Mouse (Mus musculus) intestine, embryonic 15.5 days (tissue): Measurements from ENCODE around the gene Klf7. TPM values are rescaled to one million over a fixed set of nuclear protein-coding genes. Genes with fewer than 3 reads are reported as not detected.

ENCODE experiments used
- ATAC-seq: fragments of 200-750 bp; cut with Nextera tagmentation; 2 replicates; pipeline ENCODE4 v1.8.0; 2017; ENCODE audit warnings: moderate TSS enrichment, moderate library complexity
- H3K27ac ChIP-seq: fragments of 300-500 bp; sonication (generic); 2 replicates; pipeline ENCODE4 v1.5.1; 2015; ENCODE audit warnings: mild to moderate bottlenecking, inconsistent platforms
- H3K27me3 ChIP-seq: fragments of 300-500 bp; sonication (generic); replicated peaks from 2 replicates; pipeline ENCODE4 v1.6.1; 2015; ENCODE audit warnings: inconsistent platforms
- H3K36me3 ChIP-seq: fragments of 300-500 bp; sonication (generic); 2 replicates; pipeline ENCODE4 v1.6.1; 2015; ENCODE audit warnings: inconsistent platforms
- H3K4me1 ChIP-seq: fragments of 300-500 bp; sonication (generic); replicated peaks from 2 replicates; pipeline ENCODE4 v1.6.1; 2015; ENCODE audit warnings: inconsistent platforms
- H3K4me2 ChIP-seq: fragments of 300-500 bp; sonication (generic); replicated peaks from 2 replicates; pipeline ENCODE4 v1.6.1; 2015; ENCODE audit warnings: mild to moderate bottlenecking, inconsistent platforms
- H3K4me3 ChIP-seq: fragments of 300-500 bp; sonication (generic); replicated peaks from 2 replicates; pipeline ENCODE4 v1.5.1; 2015; ENCODE audit warnings: inconsistent platforms
- H3K9ac ChIP-seq: fragments of 300-500 bp; sonication (generic); 2 replicates; pipeline ENCODE4 v1.6.1; 2015; ENCODE audit warnings: inconsistent platforms
- H3K9me3 ChIP-seq: fragments of 300-500 bp; sonication (generic); 2 replicates; pipeline ENCODE4 v1.6.1; 2016; ENCODE audit warnings: inconsistent platforms
- WGBS: fragments of 180-500 bp; shearing (Covaris S2); methylation state at CpG from one replicate; pipeline ENCODE4 v1.1.7; 2015; 5-methylcytosine and 5-hydroxymethylcytosine counted together
- polyA plus RNA-seq: library from polyadenylated mRNA; unstranded; fragments of >200 nt; fragmentation: Nextera tagmentation; extraction: Ambion mirVana; gene quantifications from 2 replicates; pipeline ENCODE4 v1.2.1, GENCODE M21; 2015

Gene Klf7
- polyA plus RNA-seq, 1 experiment from 2014 or later = 27.3 TPM

DNA sequence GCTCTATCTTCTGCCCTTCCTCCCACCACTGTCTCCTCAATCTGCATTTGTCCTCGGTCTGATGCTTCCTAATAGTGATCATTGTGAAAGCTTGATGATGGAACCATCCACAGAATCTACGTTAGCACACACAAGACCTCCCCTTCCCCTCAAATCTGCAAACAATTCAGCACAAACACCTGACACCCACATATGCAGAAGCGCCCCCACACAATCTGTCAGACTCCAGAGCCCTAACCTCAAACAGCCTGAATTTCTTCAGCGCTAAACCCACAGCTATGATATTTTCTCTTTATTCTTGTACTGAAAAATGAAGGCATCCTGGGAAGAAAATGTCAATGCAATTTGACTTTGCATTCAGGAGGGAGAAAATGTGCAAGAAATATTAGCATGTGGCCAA, 66.1 kb downstream of the Klf7 start:
- 85% methylated on average over 4 of the region's 4 CpGs for WGBS
- 0 out of 2 replicates have a peak, but pooled peaks cover under 1% of the 10 kb centered on the region for H3K4me1 ChIP-seq

DNA sequence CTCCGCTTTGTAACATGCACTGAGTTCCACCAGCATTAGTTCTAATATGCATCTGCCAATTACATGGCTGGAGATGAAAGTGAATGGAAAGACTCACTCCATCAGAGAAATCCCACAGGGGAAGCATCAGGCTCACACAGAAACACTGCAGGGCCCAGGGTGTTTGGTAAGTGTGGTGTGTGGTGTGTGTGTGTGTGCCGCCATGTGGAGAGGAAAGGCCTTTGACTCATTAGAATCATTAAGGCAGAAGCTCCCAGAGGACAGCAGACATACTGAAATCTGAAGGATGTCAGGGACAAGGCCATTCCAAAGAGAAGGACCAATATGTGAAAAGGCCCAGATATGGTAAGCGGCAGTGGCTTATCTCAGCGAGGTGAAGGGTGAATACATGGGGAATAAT, 66.9 kb downstream of the Klf7 start:
- no peak for ATAC-seq
- 93% methylated on average over 4 of the region's 4 CpGs for WGBS
- Histone ChIP-seq H3K27me3 (no peaks in the 10 kb centered on the region), H3K4me3 (no peak overlapping the region), H3K27ac (no peak overlapping the region), H3K36me3 (0 out of 2 replicates have a peak, but pooled peaks cover 3% of the 10 kb centered on the region), H3K9me3 (0 out of 2 replicates have a peak, but pooled peaks cover 5% of the 10 kb centered on the region), H3K4me1 (no peaks in the 10 kb centered on the region), H3K9ac (no peak overlapping the region), H3K4me2 (no peak overlapping the region)

More for the DNA sequence above, 66.1 kb downstream of the Klf7 start:
- no peak overlapping the region for H3K27ac ChIP-seq
- ATAC-seq = no peak
- 0 out of 2 replicates have a peak, but pooled peaks cover 5% of the 10 kb centered on the region for H3K9me3 ChIP-seq
- H3K36me3 ChIP-seq = 0 out of 2 replicates have a peak, but pooled peaks cover 3% of the 10 kb centered on the region
- H3K9ac ChIP-seq = no peak overlapping the region
- no peak overlapping the region for H3K4me2 ChIP-seq
- H3K4me3 ChIP-seq = no peak overlapping the region
- no peaks in the 10 kb centered on the region for H3K27me3 ChIP-seq

DNA sequence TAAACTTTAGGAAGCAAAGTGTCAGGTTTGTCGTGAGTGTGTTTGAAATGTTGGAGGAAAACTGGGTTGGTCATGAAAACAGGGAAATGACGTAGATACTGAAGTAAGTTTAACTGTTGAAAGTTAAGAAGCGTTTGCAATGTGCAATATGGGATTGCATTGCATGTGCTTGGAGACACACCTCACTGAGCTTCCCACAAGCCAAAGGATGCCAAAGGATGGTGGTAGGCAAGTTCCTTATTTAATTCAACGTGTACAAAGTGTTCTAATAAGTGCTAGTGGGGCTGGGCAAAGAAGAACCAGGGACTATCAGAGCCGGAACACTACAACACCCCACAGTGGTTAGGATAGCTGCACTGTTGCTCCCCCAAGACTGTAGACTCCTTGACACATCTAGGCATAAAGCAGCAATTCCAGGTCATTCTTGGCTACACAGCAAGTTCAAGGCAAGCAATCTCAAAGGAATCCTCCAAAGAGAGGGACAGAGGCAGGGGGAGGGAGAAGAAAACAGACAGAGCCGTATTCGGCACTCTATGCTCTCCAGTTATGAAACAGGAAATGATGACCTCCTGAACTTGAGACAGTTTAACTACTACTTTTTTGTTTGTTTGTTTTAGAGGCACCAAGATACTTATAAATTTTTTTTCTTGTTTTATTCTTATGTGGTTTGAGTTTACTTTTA, 69.9 kb downstream of the Klf7 start:
- Histone ChIP-seq H3K27ac (no peak overlapping the region), H3K4me1 (no peaks in the 10 kb centered on the region), H3K4me3 (no peak overlapping the region), H3K27me3 (no peaks in the 10 kb centered on the region), H3K36me3 (no peaks in the 10 kb centered on the region), H3K9ac (no peak overlapping the region), H3K9me3 (no peaks in the 10 kb centered on the region), H3K4me2 (no peak overlapping the region)
- ATAC-seq = no peak
- WGBS = 65% methylated on average over 7 of the region's 7 CpGs

DNA sequence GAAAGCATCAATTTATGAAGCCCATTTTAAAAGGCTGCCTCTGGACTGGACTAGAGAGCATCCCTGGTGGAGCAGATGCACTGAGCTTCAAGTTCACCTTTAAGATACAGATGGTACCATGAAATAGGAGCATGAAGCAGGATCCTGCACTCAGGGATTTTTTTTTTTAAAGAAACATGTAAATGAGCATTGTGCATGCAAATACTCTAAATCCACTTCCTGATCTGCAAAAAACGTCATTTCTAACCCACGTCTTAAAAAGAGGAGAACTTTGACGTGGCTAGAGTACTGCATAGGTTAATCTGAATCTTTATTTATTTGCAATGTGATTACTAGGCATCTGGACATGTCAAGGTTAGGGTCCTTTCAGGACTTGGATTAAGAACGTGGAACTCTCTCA, 73.5 kb downstream of the Klf7 start:
- H3K4me1 ChIP-seq = no peaks in the 10 kb centered on the region

DNA sequence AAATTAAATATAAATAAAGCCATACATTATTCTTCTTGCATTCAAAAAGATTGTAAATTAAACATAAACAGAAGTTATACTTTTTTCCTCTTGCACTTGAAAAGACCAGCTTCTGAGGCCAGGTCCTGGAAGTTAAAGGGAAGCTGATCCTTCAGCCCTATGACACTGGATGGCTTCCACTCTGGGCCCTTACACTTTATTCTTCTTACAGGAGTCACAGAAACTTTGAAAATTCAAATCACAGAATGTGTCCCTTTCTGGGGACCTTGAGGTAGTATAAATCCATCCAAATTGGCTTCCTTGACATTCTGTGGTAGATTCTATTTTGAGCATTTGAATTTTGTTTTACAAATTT, 75.3 kb downstream of the Klf7 start:
- Histone ChIP-seq H3K9me3 (no peaks in the 10 kb centered on the region), H3K36me3 (no peaks in the 10 kb centered on the region), H3K4me2 (no peak overlapping the region), H3K27ac (no peak overlapping the region), H3K4me1 (no peaks in the 10 kb centered on the region), H3K27me3 (no peaks in the 10 kb centered on the region), H3K4me3 (no peak overlapping the region), H3K9ac (no peak overlapping the region)
- no peak for ATAC-seq

More for the DNA sequence above, 73.5 kb downstream of the Klf7 start:
- Histone ChIP-seq H3K36me3 (no peaks in the 10 kb centered on the region), H3K27me3 (no peaks in the 10 kb centered on the region), H3K27ac (no peak overlapping the region), H3K4me2 (no peak overlapping the region), H3K9me3 (no peaks in the 10 kb centered on the region), H3K9ac (no peak overlapping the region), H3K4me3 (no peak overlapping the region)
- WGBS = 79% methylated on average over 4 of the region's 4 CpGs
- ATAC-seq = no peak

DNA sequence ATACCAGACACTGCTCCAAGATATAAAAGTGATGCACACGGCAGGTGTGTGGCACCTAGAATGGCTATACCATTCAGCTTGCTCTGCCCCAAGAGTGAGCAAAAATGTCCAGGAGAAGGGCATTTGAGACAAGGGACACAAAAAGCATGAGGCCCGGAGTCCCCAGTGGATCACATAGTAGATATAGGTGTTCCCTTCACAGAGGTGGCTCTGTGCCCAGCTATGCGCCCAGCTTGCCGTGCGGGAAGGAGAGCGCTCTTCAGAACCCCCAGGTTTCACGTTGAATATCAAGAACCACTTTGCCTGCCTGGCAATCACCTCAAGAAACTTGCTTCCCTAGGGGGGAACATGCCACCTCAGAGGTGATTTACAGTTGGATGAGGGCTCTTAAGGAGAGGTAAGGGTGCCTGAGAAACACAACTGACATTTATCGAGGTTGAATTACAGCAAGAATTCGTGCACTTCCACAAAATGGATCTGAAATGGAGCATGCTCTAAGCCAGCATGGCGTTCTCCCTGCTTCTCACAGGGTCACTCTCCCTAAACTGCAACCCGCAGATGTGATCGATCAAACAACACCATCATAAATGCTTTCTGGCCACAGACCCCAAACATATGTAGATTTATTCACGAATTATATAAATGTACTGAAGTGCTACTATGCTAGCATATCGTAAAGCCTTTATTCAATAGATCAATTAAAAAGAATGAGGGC, 75.8 kb downstream of the Klf7 start:
- no peaks in the 10 kb centered on the region for H3K9me3 ChIP-seq
- no peaks in the 10 kb centered on the region for H3K36me3 ChIP-seq
- H3K27me3 ChIP-seq = no peaks in the 10 kb centered on the region
- no peak for ATAC-seq
- WGBS = 87% methylated on average over 14 of the region's 14 CpGs
- H3K9ac ChIP-seq = no peak overlapping the region
- no peaks in the 10 kb centered on the region for H3K4me1 ChIP-seq
- H3K4me2 ChIP-seq = no peak overlapping the region
- no peak overlapping the region for H3K27ac ChIP-seq
- H3K4me3 ChIP-seq = no peak overlapping the region

DNA sequence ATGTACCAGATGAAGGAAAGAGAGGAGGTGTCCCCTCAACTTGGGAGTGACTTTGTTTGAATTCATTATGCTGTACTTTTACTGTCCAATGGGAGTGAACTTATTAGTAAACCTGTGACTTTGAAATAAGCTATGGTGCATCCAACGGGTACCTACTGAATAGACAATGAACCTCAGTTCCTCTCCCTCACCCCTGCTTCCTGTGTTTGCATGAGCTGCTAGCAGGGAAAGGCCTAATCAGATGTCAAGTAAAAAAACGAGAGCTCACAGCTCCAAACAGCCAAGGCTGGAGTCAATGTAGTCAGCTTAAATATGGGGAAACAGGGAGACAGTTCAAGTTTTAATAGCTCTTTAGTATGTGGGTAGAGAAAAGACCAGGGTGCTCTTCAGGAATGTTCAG, 77.5 kb downstream of the Klf7 start:
- 36% methylated on average over 2 of the region's 2 CpGs for WGBS
- Histone ChIP-seq H3K4me1 (0 out of 2 replicates have a peak, but pooled peaks cover 5% of the 10 kb centered on the region), H3K27ac (no peak overlapping the region), H3K4me3 (no peak overlapping the region), H3K9ac (no peak overlapping the region), H3K27me3 (no peaks in the 10 kb centered on the region), H3K4me2 (no peak overlapping the region), H3K9me3 (no peaks in the 10 kb centered on the region), H3K36me3 (0 out of 2 replicates have a peak, but pooled peaks cover 3% of the 10 kb centered on the region)
- ATAC-seq = no peak

DNA sequence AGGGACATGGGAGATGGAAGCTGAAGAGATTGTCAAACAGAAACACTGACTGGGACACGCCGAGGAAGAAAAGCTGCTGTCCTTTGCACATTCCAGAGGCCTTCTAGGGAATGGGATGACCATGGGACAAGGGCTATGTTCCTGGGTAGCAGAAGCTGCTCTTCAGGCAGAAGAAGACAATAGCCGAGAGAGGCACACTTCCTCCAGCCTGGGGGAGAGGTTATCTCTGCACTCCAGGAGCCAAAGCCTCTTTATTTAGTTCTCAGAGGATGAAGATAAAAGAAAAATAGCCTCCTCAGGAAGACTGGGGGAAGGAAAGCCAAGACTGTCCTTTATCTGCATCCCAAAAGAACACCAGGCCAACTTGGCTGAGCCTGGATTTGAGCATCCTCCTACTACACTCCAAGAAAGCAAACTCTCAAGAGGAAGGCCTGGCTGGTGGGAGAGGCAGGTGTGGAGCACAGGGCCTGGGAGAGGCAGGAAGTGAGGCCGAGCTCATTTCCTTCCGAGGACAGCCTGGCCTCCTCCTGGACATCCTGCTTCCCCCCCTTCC, 81.2 kb downstream of the Klf7 start:
- Histone ChIP-seq H3K4me2 (no peak overlapping the region), H3K4me3 (no peak overlapping the region), H3K9ac (no peak overlapping the region), H3K4me1 (peaks cover 9% of the 10 kb centered on the region; the same call in 1 of the 2 replicates), H3K36me3 (peaks cover 8% of the 10 kb centered on the region; the same call in 1 of the 2 replicates), H3K9me3 (no peaks in the 10 kb centered on the region), H3K27ac (no peak overlapping the region), H3K27me3 (no peaks in the 10 kb centered on the region)
- 62% methylated on average over 5 of the region's 5 CpGs for WGBS
- no peak for ATAC-seq

DNA sequence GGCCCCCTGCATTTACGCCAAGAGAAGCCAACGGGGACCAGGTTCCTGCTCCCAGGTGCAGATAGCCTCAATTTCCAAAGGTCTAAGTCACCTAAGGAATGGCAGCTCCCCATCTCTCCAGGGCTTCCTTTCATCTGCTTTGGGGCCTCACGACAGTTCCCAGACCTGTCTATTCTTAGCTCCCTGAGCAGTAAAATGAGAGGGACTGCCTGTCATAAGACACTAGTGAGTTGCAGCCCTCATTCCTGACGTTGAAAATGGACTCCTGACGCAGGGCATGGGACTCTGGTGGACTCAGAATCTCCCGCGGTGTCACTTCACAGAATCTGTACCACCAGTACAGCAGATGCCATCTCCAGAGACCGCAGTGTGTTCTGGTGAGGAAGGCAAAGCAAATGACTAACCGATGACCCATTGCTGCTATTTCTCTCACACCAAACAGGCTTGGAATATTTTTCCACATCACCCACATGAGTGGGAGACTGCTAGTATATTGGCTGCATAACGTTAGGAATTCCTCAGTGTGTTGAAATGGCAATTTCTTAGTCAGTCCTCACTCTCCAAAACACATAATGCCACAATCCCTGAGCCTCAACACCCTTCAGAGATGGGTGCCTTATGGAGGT, 81.9 kb downstream of the Klf7 start:
- peaks cover 9% of the 10 kb centered on the region; the same call in 1 of the 2 replicates for H3K4me1 ChIP-seq
- H3K4me3 ChIP-seq = no peak overlapping the region
- H3K27me3 ChIP-seq = no peaks in the 10 kb centered on the region
- peaks cover 8% of the 10 kb centered on the region; the same call in 1 of the 2 replicates for H3K36me3 ChIP-seq
- ATAC-seq = no peak
- H3K27ac ChIP-seq = 0 out of 2 replicates have a peak overlapping the region, but pooled peaks have one; percentile 17
- H3K4me2 ChIP-seq = no peak overlapping the region
- WGBS = 85% methylated on average over 10 of the region's 10 CpGs
- H3K9ac ChIP-seq = no peak overlapping the region
- no peaks in the 10 kb centered on the region for H3K9me3 ChIP-seq

DNA sequence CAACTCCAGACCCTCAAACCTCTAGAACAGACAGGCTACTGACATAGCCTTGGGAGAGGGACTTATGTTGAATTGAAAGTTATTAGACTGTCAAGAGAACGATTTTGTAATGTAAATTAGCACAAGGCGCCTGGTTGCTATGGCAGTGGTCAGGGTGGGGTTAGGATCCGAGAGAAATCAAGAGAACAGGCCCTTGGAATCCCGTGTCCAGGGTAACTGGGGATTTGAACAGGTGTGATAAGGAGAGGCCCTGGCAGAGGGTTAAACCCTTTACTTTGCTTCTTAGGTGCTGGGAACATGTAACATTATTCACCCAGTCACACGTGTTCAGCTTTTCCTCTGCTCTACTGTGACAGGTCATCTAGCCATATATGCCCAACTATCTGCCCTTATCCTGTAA, 83.7 kb downstream of the Klf7 start:
- no peaks in the 10 kb centered on the region for H3K9me3 ChIP-seq
- WGBS = 65% methylated on average over 5 of the region's 5 CpGs
- peak; percentile 37; the same call in 1 of the 2 replicates for ATAC-seq
- peaks cover 9% of the 10 kb centered on the region; the same call in 1 of the 2 replicates for H3K4me1 ChIP-seq
- no peak overlapping the region for H3K27ac ChIP-seq
- no peak overlapping the region for H3K4me3 ChIP-seq
- H3K4me2 ChIP-seq = no peak overlapping the region
- H3K27me3 ChIP-seq = no peaks in the 10 kb centered on the region
- no peak overlapping the region for H3K9ac ChIP-seq
- H3K36me3 ChIP-seq = peaks cover 15% of the 10 kb centered on the region; the same call in 1 of the 2 replicates

DNA sequence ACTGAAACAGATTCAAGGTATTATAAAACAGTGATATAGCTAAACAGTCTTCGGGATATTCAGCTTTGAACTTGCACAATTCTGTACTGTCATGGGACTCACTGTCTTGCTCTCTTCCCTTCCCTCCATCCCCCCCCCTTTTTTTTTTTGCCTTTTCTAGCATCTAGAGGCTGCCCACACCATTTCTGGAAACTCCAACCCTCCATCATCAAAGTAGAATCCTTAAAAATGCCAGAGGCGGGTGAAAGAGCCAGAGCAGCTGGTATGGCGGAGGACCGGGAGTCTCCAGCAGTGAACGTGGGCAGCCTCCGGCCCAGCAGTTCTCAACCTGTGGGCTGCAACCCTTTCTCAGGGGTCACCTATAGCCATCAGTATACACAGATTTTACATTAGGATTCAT, 84.3 kb downstream of the Klf7 start:
- no peaks in the 10 kb centered on the region for H3K9me3 ChIP-seq
- no peak overlapping the region for H3K27ac ChIP-seq
- WGBS = 91% methylated on average over 6 of the region's 6 CpGs
- H3K27me3 ChIP-seq = no peaks in the 10 kb centered on the region
- no peak for ATAC-seq
- H3K4me2 ChIP-seq = no peak overlapping the region
- H3K4me3 ChIP-seq = no peak overlapping the region
- peaks cover 9% of the 10 kb centered on the region; the same call in 1 of the 2 replicates for H3K4me1 ChIP-seq
- H3K36me3 ChIP-seq = peaks cover 15% of the 10 kb centered on the region; the same call in 1 of the 2 replicates
- no peak overlapping the region for H3K9ac ChIP-seq

DNA sequence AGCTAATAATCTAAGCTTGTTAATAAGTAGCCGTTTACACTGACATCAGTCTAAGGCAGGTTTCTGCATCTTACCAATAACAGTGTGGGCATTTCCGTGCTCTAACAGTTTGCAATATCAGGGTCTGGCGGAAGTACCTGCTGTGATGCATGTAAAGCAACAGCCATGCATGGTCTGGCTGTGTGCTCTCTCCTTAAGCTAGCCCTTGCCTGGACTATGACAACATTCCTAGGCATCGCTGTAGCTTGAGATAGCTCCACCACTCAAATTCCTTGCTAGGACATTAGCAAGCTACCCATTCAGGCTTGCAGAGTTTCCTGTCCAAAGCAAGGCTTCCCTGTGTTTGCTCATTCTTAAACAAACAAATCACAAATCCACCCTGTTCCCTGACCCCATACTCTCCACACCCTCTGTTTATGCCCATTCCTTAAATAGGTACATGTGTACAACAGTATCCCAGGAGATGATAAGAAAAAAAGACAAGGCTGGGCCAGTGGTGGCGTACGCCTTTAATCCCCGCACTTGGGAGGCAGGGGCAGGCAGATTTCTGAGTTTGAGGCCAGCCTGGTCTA, 85.1 kb downstream of the Klf7 start:
- H3K4me3 ChIP-seq = no peak overlapping the region
- H3K36me3 ChIP-seq = peaks cover 15% of the 10 kb centered on the region; the same call in 1 of the 2 replicates
- H3K9me3 ChIP-seq = no peaks in the 10 kb centered on the region
- peak; percentile 52 for ATAC-seq
- H3K9ac ChIP-seq = no peak overlapping the region
- no peaks in the 10 kb centered on the region for H3K27me3 ChIP-seq
- no peak overlapping the region for H3K4me2 ChIP-seq
- 66% methylated on average over 7 of the region's 7 CpGs for WGBS
- 0 out of 2 replicates have a peak overlapping the region, but pooled peaks have one; percentile 32 for H3K27ac ChIP-seq
- peaks cover 9% of the 10 kb centered on the region; the same call in 1 of the 2 replicates for H3K4me1 ChIP-seq
